Mouse (Mus musculus) midbrain, embryonic 15.5 days (tissue): Measurements from ENCODE around the gene Mark3. TPM values are rescaled to one million over a fixed set of nuclear protein-coding genes. Genes with fewer than 3 reads are reported as not detected.

ENCODE experiments used
- ATAC-seq: fragments of 200-750 bp; cut with Nextera tagmentation; replicated peaks from 2 replicates; pipeline ENCODE4 v1.8.0; 2017; ENCODE audit warnings: moderate TSS enrichment
- H3K27ac ChIP-seq: fragments of 300-500 bp; sonication (generic); 2 replicates; pipeline ENCODE4 v1.5.1; 2015; ENCODE audit warnings: mild to moderate bottlenecking, inconsistent platforms
- H3K27me3 ChIP-seq: fragments of 300-500 bp; sonication (generic); replicated peaks from 2 replicates; pipeline ENCODE4 v1.6.1; 2015; ENCODE audit warnings: inconsistent platforms
- H3K36me3 ChIP-seq: fragments of 300-500 bp; sonication (generic); replicated peaks from 2 replicates; pipeline ENCODE4 v1.6.1; 2015; ENCODE audit warnings: inconsistent platforms
- H3K4me1 ChIP-seq: fragments of 300-500 bp; sonication (generic); 2 replicates; pipeline ENCODE4 v1.6.1; 2015; ENCODE audit warnings: inconsistent platforms
- H3K4me2 ChIP-seq: fragments of 300-500 bp; sonication (generic); 2 replicates; pipeline ENCODE4 v1.6.1; 2015; ENCODE audit warnings: inconsistent platforms, mild to moderate bottlenecking, moderate library complexity
- H3K4me3 ChIP-seq: fragments of 300-500 bp; sonication (generic); 2 replicates; pipeline ENCODE4 v1.5.1; 2015; ENCODE audit warnings: mild to moderate bottlenecking, inconsistent platforms
- H3K9ac ChIP-seq: fragments of 300-500 bp; sonication (generic); 2 replicates; pipeline ENCODE4 v1.6.1; 2015; ENCODE audit warnings: mild to moderate bottlenecking, inconsistent platforms
- H3K9me3 ChIP-seq: fragments of 300-500 bp; sonication (generic); 2 replicates; pipeline ENCODE4 v1.6.1; 2016; ENCODE audit warnings: inconsistent platforms
- WGBS: fragments of 180-500 bp; shearing (Covaris S2); methylation state at CpG from one replicate; pipeline ENCODE4 v1.1.7; 2015; ENCODE audit warnings: mixed read lengths; 5-methylcytosine and 5-hydroxymethylcytosine counted together
- polyA plus RNA-seq: library from polyadenylated mRNA; unstranded; fragments of >200 nt; fragmentation: Nextera tagmentation; extraction: Ambion mirVana; gene quantifications from 2 replicates; pipeline ENCODE4 v1.2.1, GENCODE M21; 2015

The Mark3 gene
- polyA plus RNA-seq, 1 experiment from 2014 or later = 53.1 TPM

GRCm38 (mm10) chr12:111563076-111563629, 11.2 kb upstream of the Mark3 start:
- no peak for ATAC-seq
- no peak overlapping the region for H3K9ac ChIP-seq
- H3K27me3 ChIP-seq = no peaks in the 10 kb centered on the region
- no peaks in the 10 kb centered on the region for H3K36me3 ChIP-seq
- no peak overlapping the region for H3K27ac ChIP-seq
- H3K4me3 ChIP-seq = no peak overlapping the region
- H3K9me3 ChIP-seq = no peaks in the 10 kb centered on the region
- no peak overlapping the region for H3K4me2 ChIP-seq
- H3K4me1 ChIP-seq = no peaks in the 10 kb centered on the region
- WGBS = 54% methylated on average over 5 of the region's 5 CpGs

DNA sequence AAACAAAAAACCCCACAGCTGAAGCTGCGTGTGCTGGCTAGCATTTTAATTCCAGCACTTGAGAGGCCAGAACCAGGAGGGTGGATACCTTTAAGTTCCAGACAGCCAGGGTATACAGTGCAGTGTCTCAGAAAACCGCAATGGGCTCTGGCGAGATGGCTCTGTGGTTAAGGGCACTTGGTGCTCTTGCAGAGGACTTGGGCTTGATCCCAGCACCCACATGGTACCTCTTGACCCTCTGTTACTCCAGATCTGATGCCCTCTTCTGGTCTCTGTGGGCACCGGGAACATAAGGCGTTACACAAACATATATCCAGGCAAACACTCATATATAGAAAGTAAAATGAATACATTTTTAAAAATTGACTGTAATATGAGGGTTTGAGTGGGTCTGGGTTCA, 9.0 kb upstream of the Mark3 start:
- Histone ChIP-seq H3K36me3 (no peaks in the 10 kb centered on the region), H3K4me3 (no peak overlapping the region), H3K27me3 (no peaks in the 10 kb centered on the region), H3K9ac (no peak overlapping the region), H3K27ac (no peak overlapping the region), H3K9me3 (no peaks in the 10 kb centered on the region), H3K4me2 (no peak overlapping the region), H3K4me1 (no peaks in the 10 kb centered on the region)
- 82% methylated on average over 5 of the region's 5 CpGs for WGBS
- no peak for ATAC-seq

- Histone ChIP-seq H3K4me3 (no peak overlapping the region), H3K9me3 (no peaks in the 10 kb centered on the region), H3K9ac (no peak overlapping the region), H3K4me1 (peaks cover 17% of the 10 kb centered on the region), H3K27ac (no peak overlapping the region), H3K27me3 (no peaks in the 10 kb centered on the region), H3K4me2 (no peak overlapping the region), H3K36me3 (no peaks in the 10 kb centered on the region)
- no peak for ATAC-seq
- WGBS = 71% methylated on average over 11 of the region's 11 CpGs
Observed at GRCm38 (mm10) chr12:111568836-111569235, 5.5 kb upstream of the Mark3 start.

- H3K4me2 ChIP-seq = peak overlapping the region; percentile 86; the same call in 1 of the 2 replicates
- H3K27me3 ChIP-seq = no peaks in the 10 kb centered on the region
- H3K9ac ChIP-seq = no peak overlapping the region
- no peaks in the 10 kb centered on the region for H3K9me3 ChIP-seq
- H3K27ac ChIP-seq = no peak overlapping the region
- H3K36me3 ChIP-seq = no peaks in the 10 kb centered on the region
- WGBS = 82% methylated on average over 7 of the region's 7 CpGs
- no peak overlapping the region for H3K4me3 ChIP-seq
- peaks cover 33% of the 10 kb centered on the region for H3K4me1 ChIP-seq
- no peak for ATAC-seq
Observed at GRCm38 (mm10) chr12:111572406-111572805, 1.9 kb upstream of the Mark3 start.

- H3K27me3 ChIP-seq = no peaks in the 10 kb centered on the region
- peak overlapping the region; percentile 96 for H3K27ac ChIP-seq
- H3K4me1 ChIP-seq = peaks cover 33% of the 10 kb centered on the region
- no peaks in the 10 kb centered on the region for H3K36me3 ChIP-seq
- peak overlapping the region; percentile 89 for H3K4me3 ChIP-seq
- H3K9me3 ChIP-seq = no peaks in the 10 kb centered on the region
- 33% methylated on average over 6 of the region's 6 CpGs for WGBS
- no peak for ATAC-seq
- H3K9ac ChIP-seq = peak overlapping the region; percentile 94
- peak overlapping the region; percentile 86 for H3K4me2 ChIP-seq
Observed at GRCm38 (mm10) chr12:111573315-111573714, 1.0 kb upstream of the Mark3 start.

GRCm38 (mm10) chr12:111574887-111575838, 840 bp downstream of the Mark3 start:
- Histone ChIP-seq H3K36me3 (no peaks in the 10 kb centered on the region), H3K9me3 (no peaks in the 10 kb centered on the region), H3K27me3 (no peaks in the 10 kb centered on the region), H3K27ac (peak overlapping the region; percentile 96), H3K9ac (peak overlapping the region; percentile 94), H3K4me1 (peaks cover 33% of the 10 kb centered on the region), H3K4me2 (peak overlapping the region; percentile 86), H3K4me3 (peak overlapping the region; percentile 89)
- peak; percentile 53 for ATAC-seq
- WGBS = under 1% methylated on average over 58 of the region's 58 CpGs

GRCm38 (mm10) chr12:111583058-111583457, 8.7 kb downstream of the Mark3 start:
- no peaks in the 10 kb centered on the region for H3K27me3 ChIP-seq
- no peak for ATAC-seq
- peaks cover 8% of the 10 kb centered on the region; the same call in 1 of the 2 replicates for H3K4me1 ChIP-seq
- no peak overlapping the region for H3K4me2 ChIP-seq
- H3K9ac ChIP-seq = no peak overlapping the region
- no peaks in the 10 kb centered on the region for H3K9me3 ChIP-seq
- 86% methylated on average over 1 of the region's 1 CpGs for WGBS
- H3K36me3 ChIP-seq = no peaks in the 10 kb centered on the region
- H3K27ac ChIP-seq = no peak overlapping the region
- H3K4me3 ChIP-seq = no peak overlapping the region

DNA sequence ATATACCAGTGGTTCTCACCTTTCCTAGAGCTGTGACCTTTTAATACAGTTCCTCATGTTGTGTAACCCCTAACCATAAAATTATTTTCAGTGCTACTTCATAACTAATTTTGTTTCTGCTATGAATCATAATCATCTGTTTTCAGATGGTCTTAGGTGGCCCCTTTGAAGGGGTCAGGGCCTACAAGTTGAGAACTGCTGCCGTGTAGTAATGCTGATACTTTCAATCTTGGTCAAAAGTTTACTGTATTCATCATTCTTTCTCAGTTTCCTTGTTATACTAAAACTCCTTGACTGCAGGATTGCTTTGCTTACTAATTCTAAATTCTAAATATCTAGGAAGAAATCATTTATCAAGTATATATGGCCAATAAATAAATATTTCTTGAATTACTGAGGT, 10.1 kb downstream of the Mark3 start:
- H3K4me1 ChIP-seq = peaks cover 8% of the 10 kb centered on the region; the same call in 1 of the 2 replicates
- H3K27ac ChIP-seq = no peak overlapping the region
- H3K36me3 ChIP-seq = no peaks in the 10 kb centered on the region
- WGBS = 89% methylated on average over 1 of the region's 1 CpGs
- no peak overlapping the region for H3K9ac ChIP-seq
- no peak overlapping the region for H3K4me3 ChIP-seq
- ATAC-seq = no peak
- H3K9me3 ChIP-seq = no peaks in the 10 kb centered on the region
- H3K4me2 ChIP-seq = no peak overlapping the region
- H3K27me3 ChIP-seq = no peaks in the 10 kb centered on the region

- Histone ChIP-seq H3K27ac (no peak overlapping the region), H3K4me1 (peaks cover 6% of the 10 kb centered on the region; the same call in 1 of the 2 replicates), H3K9ac (no peak overlapping the region), H3K36me3 (no peaks in the 10 kb centered on the region), H3K27me3 (no peaks in the 10 kb centered on the region), H3K4me2 (no peak overlapping the region), H3K9me3 (no peaks in the 10 kb centered on the region), H3K4me3 (no peak overlapping the region)
- WGBS = 88% methylated on average over 12 of the region's 12 CpGs
- no peak for ATAC-seq
Observed at GRCm38 (mm10) chr12:111587252-111587651, 12.9 kb downstream of the Mark3 start.

- H3K4me2 ChIP-seq = no peak overlapping the region
- no peak overlapping the region for H3K9ac ChIP-seq
- H3K4me3 ChIP-seq = no peak overlapping the region
- H3K36me3 ChIP-seq = peaks cover 11% of the 10 kb centered on the region; the same call in 1 of the 2 replicates
- H3K27me3 ChIP-seq = no peaks in the 10 kb centered on the region
- no peaks in the 10 kb centered on the region for H3K9me3 ChIP-seq
- ATAC-seq = no peak
- H3K27ac ChIP-seq = no peak overlapping the region
- no peaks in the 10 kb centered on the region for H3K4me1 ChIP-seq
- WGBS = 87% methylated on average over 14 of the region's 14 CpGs
Observed at GRCm38 (mm10) chr12:111592407-111593021, 18.2 kb downstream of the Mark3 start.

DNA sequence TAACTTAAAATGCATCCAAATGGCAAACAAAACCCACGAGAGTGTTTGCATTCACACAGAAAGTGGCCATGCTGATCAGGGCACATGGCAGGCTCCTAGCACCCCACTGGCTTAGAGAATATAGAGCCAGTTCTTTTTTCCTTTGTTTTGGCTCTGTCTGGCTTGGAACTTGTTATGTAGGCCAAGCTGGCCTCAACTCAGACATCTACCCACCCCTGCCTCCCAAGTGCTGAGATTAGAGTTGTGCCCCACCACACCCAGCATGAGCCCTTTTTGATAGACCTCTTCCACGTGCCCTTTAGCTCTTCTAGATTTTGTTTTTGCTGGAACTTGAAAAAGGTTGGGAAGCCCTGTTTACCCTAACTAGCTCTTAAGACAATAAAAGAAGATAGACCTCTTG, 19.5 kb downstream of the Mark3 start:
- Histone ChIP-seq H3K27ac (no peak overlapping the region), H3K9me3 (no peaks in the 10 kb centered on the region), H3K27me3 (no peaks in the 10 kb centered on the region), H3K4me3 (no peak overlapping the region), H3K9ac (no peak overlapping the region), H3K36me3 (peaks cover 13% of the 10 kb centered on the region; the same call in 1 of the 2 replicates), H3K4me1 (no peaks in the 10 kb centered on the region), H3K4me2 (no peak overlapping the region)
- WGBS = 84% methylated on average over 2 of the region's 2 CpGs
- no peak for ATAC-seq

- 100% methylated on average over 1 of the region's 1 CpGs for WGBS
Observed at GRCm38 (mm10) chr12:111597310-111597709, 23.0 kb downstream of the Mark3 start.

More at GRCm38 (mm10) chr12:111597310-111597709, 23.0 kb downstream of the Mark3 start:
- peaks cover 15% of the 10 kb centered on the region; the same call in 1 of the 2 replicates for H3K36me3 ChIP-seq
- no peak overlapping the region for H3K4me2 ChIP-seq
- no peaks in the 10 kb centered on the region for H3K4me1 ChIP-seq
- ATAC-seq = no peak
- no peaks in the 10 kb centered on the region for H3K9me3 ChIP-seq
- H3K27ac ChIP-seq = no peak overlapping the region
- H3K4me3 ChIP-seq = no peak overlapping the region
- no peak overlapping the region for H3K9ac ChIP-seq
- H3K27me3 ChIP-seq = no peaks in the 10 kb centered on the region
